Mouse (Mus musculus) embryonic fibroblast, embryonic 13.5 days (primary cell): ENCODE results near the gene Kazn.

Source experiments
- CTCF ChIP-seq: IDR thresholded peaks from 2 replicates; pipeline ENCODE4 v1.5.1; 2011; ENCODE audit warnings: mild to moderate bottlenecking, control low read depth, low read length, moderate library complexity, borderline replicate concordance; ENCODE audit not compliant: insufficient read depth
- POLR2A ChIP-seq: IDR thresholded peaks from 2 replicates; pipeline ENCODE4 v1.6.1; 2011; ENCODE audit warnings: low read depth, mild to moderate bottlenecking, control low read depth, low read length, moderate library complexity

DNA sequence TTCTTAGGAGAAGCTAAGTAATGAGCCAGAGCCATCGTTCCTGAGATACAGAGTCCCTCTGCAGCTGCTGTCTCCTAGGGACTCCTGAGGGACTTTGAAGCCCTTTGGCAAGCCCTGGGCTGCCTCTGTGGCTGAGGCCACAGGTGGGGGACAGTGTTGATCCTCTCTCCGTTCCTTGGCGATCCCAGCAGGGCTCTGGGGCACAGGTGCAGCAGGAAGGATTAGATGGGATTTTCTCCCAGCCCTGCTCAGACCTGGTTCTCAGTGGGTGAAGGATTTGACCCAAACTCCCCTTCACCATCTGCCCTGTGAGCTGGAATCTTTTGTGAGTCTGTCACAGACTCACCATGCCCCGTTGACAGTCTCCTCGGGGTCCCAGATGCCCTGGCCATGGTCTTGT lies 7.5 kb upstream of the Kazn start:
- no peak for TF ChIP-seq CTCF
- no peak for TF ChIP-seq POLR2A
